Mouse (Mus musculus) kidney, adult 11 months (tissue): ENCODE data around the gene Olfr385.
"Not testable (repeated sequence)": the region's sequence is repeated elsewhere in the genome, so short reads cannot be mapped to it uniquely, and the experiment has no call there.

ENCODE experiments used
- DNase-seq: peaks from one replicate; pipeline ENCODE4 v3.0.0; 2022

The Olfr385 gene

DNA sequence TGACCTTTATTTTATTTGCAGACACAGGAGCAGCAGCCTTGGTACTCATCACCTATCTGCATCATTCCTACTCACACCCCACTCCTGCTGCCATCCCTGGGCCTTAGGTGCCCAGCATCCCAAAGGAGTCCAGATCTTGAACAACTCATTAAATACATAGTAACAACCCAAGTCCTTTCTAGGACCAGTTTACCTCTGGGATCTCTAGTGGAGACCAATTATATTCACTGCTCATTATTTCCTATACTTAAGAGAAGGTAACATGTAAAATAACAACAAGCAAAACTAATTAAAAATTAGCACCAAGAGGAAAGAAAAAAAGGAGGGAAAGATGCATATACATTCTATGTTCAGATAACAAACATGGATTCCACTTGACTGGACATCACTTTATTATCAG lies at the start of gene Olfr385:
Gene Olfr385 (minus strand): TSS at position 101 of the 400 bp plus-strand sequence.
- no peak for DNase-seq

DNA sequence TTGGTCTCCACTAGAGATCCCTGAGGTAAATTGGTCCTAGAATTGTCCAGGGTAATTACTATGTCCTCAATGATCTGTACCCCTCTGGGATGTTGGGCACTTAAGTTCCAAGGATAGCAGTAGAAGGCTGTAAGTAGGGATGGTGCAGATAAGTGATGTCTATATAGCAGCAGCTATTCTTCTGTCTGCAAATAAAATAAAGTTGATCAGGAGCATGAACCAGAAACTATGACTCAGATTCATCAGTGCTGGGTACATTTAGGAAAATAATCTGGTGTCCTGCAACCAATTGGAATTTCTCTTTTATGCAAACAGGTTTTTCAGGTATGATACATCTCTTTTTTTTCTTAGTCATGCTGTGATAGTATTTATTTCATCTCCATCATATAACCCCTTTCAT lies 5.5 kb upstream of the Olfr385 start, which contains the start of gene Olfr384:
Gene Olfr384 (plus strand): TSS at position 301 of the 400 bp plus-strand sequence.
- DNase-seq: no peak

DNA sequence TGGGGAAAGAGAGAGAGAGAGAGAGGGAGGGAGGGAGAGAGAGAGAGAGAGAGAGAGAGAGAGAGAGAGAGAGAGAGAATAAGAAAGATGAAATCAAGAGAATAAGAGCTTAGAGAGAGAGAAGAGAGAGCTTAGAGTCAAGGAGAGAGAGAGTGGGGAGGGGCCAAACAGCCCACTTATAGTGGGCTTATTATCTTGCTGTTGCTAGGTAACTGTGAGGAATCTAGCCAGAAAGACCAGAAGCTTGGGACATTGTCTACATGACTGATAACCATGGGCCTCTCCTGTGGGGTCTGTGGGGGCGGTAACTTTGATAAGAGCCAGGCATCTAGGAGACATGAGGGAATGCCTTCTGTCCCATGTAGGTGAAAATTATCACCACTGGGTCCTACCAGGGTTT lies 9.6 kb downstream of the Olfr385 start:
- DNase-seq: not testable (repeated sequence)

GRCm38 (mm10) chr11:73579871-73580270 lies 12.9 kb downstream of the Olfr385 start:
- DNase-seq: no peak
